Mouse (Mus musculus) right cerebral cortex, adult 2 months (tissue): ENCODE measurements around the gene Wnt7b.
A peak's percentile ranks its signal among the peaks of the same experiment; 100 is the strongest.

ENCODE experiments used
- DNase-seq, 2 experiments: peaks; one replicate each; pipeline ENCODE4 v3.0.0; 2021 to 2022; ENCODE audit warnings: low spot score in 2 of 2

Wnt7b gene

DNA sequence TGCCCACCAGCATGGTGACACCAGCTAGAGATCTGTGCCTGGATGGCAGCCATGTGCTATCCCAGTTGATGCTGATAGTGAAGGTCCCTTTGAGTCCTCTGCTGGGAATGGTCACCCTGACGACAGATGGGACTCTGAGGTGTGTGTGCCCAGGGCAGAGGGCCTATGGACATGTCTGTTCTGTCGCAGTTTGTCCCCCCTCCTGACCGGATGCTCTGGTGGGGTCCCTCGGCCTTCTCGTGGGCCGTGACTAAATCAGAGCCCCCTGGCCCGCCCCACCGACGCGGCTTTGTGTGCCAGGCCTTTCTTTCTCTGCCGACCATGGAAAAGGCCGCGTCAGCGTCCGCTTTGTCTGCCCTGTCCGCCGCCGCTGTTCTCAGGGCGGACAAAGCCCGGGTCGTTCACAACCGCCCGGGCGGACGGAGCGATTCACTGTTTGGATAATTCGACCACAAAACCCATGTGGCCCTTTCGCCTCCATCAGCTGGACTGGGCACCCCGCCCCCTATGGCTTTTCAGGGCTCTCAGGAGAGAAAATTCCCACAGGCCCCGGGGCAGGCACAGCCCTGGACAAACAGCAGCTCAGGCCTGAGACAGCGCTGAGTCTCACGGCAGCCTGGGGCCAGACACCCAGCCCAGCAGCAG lies 74.8 kb downstream of the Wnt7b start:
- DNase-seq = no peak

DNA sequence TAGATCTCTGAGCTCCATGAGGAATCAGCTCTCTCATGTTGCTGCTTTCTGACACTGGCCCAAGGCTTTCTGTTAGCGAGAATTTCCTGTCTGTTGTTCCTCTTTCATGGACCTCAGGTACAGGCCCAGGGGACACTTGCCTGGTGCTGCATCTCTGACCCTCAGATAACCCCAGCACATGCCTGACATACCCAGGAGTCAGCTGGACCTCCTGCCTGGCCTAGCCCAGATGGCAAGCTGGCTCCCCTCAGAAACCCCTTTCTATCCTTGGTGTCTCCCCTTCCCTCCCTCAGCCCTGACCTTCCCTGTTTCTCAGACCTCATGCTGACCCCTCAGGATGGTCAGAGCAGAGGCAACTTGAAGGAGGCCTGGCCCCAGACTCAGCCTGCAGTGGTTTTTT lies 75.6 kb downstream of the Wnt7b start:
- no peak for DNase-seq

DNA sequence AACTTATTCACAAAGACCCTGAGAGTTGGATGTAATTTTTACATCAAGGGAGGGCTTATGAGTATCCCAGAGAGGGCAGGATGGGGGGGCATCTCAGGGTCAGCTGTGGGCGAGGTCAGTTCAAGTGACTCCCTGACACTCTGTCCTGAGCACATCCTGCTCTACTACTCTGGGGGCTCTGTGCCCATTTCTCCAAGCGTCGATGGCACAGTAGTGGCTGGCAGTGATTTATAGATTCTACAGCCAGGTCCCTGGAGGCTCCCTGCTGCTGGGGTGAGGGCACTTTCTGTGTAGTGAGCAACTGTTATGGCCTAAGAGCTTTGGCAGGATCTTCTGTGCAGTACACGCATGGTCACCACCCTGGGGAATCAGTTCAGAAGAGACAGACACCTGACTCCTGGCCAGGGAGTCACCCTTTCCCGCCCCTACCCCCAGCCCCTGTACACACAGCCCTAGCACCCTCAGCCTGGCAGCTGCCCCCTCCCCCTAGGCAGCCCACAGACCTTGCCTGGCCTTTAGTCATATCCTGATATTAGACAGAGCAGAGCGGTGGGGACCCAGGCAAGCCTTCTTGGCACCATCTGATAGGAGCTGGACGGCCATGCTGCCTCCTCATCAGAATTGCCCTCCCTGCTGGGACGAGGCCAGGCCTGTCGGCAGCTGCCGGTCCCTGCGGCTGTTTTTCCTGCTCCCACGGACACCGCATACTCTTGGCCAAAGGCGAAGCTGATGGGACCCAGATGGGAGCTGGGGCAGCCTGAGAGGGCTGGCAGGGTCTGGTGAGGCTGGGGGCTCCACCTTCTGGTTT lies 77.0 kb downstream of the Wnt7b start:
- DNase-seq = no peak

DNA sequence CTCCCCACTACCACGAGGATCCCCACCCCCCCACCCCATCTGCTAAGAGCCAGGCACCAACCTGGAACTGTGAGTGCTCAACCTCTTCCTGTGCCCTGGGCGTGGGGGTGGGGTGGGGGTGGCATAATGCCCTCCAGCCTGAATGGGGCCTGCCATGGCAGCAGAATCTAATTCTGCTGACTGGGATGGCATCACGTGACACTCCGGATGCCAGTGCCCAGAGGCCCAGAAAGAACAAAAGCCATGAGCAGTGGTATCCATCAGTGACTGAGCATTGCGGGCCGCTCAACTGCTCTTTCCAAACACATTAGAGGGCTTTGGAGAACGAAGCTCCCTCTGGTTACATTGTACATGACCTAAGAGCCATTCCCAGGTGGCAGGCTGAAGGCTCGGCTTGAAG lies 79.1 kb downstream of the Wnt7b start, which contains the start of gene 7530416G11Rik:
7530416G11Rik (minus strand) TSS at position 101 of the 400 bp plus-strand sequence.
- DNase-seq = no peak

DNA sequence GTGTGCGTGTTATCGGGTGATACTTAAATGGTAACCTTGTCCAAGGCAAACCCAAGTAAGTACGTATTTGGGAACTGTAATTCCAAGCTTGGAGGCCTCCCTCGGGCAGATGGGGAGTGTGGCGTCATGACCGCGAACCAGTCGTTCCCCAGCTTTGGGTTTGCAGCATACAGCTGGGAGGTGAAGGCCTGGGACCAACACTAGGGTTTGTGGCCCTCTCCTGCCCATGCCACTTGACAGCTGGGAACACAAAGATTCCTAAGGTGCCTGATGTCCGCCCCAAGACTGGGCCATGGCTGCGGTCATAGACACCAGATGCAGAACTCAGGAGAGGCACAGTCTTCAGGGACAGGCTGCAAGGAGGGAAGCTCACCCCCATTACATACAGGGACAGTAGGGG lies 82.0 kb downstream of the Wnt7b start:
- no peak for DNase-seq

DNA sequence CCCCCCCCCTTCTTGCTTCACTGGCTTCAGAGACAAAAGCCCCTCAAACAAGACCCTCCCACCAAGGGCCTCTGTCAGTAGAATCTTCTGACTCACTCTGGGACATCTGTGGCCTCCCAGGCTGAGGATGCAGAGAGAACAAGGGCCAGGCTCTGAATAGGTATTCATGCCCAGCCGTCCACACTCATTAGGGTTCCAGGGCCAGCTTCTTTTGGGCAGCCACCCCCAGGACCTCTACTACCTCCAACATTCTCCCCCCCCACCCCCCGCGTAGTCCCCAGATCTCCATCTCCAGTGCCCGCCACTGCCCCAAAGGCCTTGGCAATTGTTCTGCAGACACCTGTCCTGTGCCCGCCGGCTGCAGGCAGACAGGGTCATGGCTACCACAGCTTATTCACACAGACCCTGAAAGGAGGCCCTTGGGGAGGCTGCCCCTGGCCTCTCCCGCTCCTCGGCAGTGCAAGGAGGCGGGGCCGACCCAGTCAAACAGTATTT lies 84.2 kb downstream of the Wnt7b start:
- no peak for DNase-seq

DNA sequence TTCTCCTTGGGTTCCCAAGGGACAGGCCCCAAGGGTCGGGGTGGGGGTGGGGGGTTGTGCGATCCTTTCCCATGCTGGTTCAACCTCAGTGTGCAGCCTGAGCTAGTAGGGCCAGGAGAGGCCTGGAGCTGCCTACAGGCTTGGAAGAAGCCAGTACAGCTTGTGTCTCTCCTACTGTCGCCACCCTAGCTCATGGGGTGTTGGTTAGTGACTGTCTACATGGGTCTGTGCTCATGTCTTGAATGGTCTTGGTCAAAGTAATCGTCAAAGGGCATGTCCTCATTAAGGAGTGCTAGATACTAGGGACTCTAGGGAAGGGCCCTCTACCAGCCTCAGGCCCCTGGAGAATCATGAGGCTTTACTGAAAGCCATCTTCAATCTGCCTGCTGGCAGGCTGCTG lies 84.7 kb downstream of the Wnt7b start:
- no peak for DNase-seq

DNA sequence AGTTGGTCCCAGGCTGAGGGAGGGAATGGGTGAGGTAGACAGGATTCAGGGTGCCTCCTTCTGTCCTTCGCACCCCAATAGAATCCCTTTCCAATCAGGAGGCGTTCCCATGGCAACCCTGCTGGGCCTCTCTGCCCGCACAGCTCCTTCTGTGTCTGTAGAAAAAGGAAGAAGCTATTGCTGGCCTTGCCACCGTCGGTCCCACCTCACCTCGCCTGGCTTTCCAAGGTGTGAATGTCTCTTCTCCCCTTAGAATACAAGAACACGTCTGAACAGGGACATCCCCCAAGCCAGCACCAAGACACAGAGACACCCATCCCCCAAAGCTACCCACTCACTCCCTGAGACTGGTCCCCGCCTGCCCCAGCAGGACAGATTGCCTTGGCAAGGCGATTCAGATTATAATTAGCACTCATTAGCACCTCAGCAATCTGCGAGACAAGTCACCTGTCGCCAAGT lies 88.1 kb downstream of the Wnt7b start:
- peak; percentile 71 to 76 for DNase-seq

DNA sequence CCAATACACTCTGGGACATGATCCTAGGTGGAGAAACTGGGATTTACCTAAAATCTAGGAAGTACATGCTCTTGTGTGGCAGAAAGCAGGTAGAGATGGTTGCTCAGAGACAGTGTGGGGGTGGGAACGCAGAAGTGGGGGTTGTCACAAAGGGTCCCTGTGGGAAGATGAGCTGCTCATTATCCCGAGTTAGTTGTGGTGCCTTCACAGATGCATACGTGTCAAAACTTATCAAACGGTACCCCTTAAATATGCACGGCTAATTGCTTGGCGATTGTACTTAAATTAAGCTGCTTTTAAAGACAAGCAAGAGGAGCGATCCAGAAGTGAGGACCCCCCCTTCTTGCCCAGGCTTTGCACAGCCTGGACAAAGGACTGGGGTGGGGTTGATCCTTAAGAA lies 92.5 kb downstream of the Wnt7b start:
- DNase-seq = no peak

DNA sequence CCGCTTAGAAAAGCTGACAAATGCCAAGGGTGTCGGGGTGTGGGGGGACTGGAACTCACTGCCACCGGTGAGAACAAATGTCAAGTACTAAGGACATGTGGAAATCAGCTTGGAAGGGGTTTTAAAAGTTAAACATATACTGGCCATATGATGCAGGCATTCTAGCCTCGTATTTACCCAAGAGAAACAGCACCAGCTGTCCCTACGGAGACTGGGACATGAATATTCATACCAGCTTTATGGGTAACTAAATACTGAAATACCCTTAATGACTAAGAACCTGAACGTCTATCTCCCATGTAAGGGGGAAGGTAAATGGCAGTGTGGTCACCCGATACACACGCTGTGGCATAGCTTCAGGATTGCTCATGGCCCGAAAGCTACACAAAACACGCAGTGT lies 93.4 kb downstream of the Wnt7b start:
- DNase-seq = no peak
